Mouse (Mus musculus): Measurements from ENCODE around the gene Acsm1.

Acsm1 gene

GRCm38 (mm10) chr7:119670925-119671324, 64.1 kb downstream of the Acsm1 start:
- no peak for DNase-seq (ENCODE audit: low spot score)

GRCm38 (mm10) chr7:119673465-119673864, 66.6 kb downstream of the Acsm1 start:
- no peak for DNase-seq (ENCODE audit: low spot score)

GRCm38 (mm10) chr7:119680107-119680506, 73.3 kb downstream of the Acsm1 start:
- DNase-seq (ENCODE audit: low spot score): no peak

GRCm38 (mm10) chr7:119682699-119683098, 75.9 kb downstream of the Acsm1 start:
- no peak for DNase-seq (ENCODE audit: low spot score)

- DNase-seq (ENCODE audit: low spot score): no peak
These were observed 82.9 kb downstream of the Acsm1 start, which contains the start of gene Acsm4 for GRCm38 (mm10) chr7:119689726-119690125. Gene Acsm4 (plus strand): TSS chr7:119690026.

- DNase-seq (ENCODE audit: low spot score): no peak
These were observed 85.5 kb downstream of the Acsm1 start for GRCm38 (mm10) chr7:119692302-119692701.

GRCm38 (mm10) chr7:119694926-119695325, 88.1 kb downstream of the Acsm1 start:
- DNase-seq (ENCODE audit: low spot score): no peak

Measured in urinary bladder, postnatal 10 days (tissue).